Comparison of ENCODE assay signal across 8 mouse cellular contexts in the genomic region with DNA sequence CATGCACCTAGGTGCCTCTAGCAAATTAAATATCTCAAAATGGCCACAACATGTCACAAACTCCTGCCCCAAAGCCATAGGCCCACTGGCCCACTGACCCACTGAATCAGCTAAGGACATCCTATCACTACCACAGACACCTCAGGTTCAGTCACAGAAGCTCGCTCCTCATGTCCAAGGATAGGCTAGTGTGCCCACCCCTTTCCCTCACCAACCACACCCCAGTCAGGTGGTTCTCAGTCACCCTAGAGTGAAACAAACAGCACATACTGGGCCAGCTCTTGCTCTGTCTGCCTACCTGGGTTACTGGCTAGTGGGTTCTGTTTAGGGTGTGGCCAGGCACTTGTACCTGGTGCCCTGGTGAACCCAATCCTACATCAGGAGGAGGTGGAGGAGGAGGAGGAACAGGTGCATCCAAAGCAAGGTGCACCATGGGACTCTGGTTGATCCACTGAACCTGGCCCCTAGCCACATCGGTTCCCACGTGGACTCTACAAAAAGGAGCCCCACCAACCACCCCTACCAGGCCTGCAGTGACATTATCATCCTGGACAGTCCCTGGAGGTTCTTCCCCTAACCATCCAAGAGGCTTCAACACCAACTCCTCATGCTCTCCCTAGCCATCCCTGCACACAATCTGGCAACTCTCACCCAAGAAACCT. TPM values are rescaled to one million over a fixed set of nuclear protein-coding genes. Genes with fewer than 3 reads are reported as not detected.
DNase-seq lines count a peak whose midpoint lies in the region; ATAC-seq lines count a peak whose summit lies in the region.

No protein-coding gene starts in this region.

- peak overlapping the region; percentile 77 for H3K9ac ChIP-seq in kidney, embryonic 15.5 days
- H3K9ac ChIP-seq in embryonic facial prominence, embryonic 11.5 days (replicated peaks; ENCODE audit: low read length) = no peak overlapping the region
- H3K9ac ChIP-seq in hindbrain, embryonic 13.5 days = peak overlapping the region; percentile 86
- 0 out of 2 replicates have a peak overlapping the region, but pooled peaks have one; percentile 16 for H3K9ac ChIP-seq in midbrain, embryonic 14.5 days (replicated peaks; ENCODE audit: low read length)

- H3K4me3 ChIP-seq in kidney, embryonic 15.5 days (replicated peaks) = peak overlapping the region; percentile 72
- H3K4me3 ChIP-seq in embryonic facial prominence, embryonic 11.5 days (ENCODE audit: low read depth, low read length) = no peak overlapping the region
- H3K4me3 ChIP-seq in hindbrain, embryonic 13.5 days = peak overlapping the region; percentile 65
- no peak overlapping the region for H3K4me3 ChIP-seq in midbrain, embryonic 14.5 days (replicated peaks; ENCODE audit: low read depth, low read length)

- no peaks in the 10 kb centered on the region for H3K27me3 ChIP-seq in kidney, embryonic 15.5 days
- no peaks in the 10 kb centered on the region for H3K27me3 ChIP-seq in embryonic facial prominence, embryonic 11.5 days (ENCODE audit: control insufficient read depth, insufficient read depth, low read length)
- peaks cover 6% of the 10 kb centered on the region; the same call in 1 of the 2 replicates for H3K27me3 ChIP-seq in hindbrain, embryonic 13.5 days
- no peaks in the 10 kb centered on the region for H3K27me3 ChIP-seq in midbrain, embryonic 14.5 days (ENCODE audit: control insufficient read depth, insufficient read depth, low read length)

- 90% methylated on average over 3 of the region's 3 CpGs for WGBS in kidney, embryonic 15.5 days
- 90% methylated on average over 3 of the region's 3 CpGs for WGBS in embryonic facial prominence, embryonic 11.5 days
- WGBS in hindbrain, embryonic 13.5 days = 98% methylated on average over 3 of the region's 3 CpGs
- WGBS in midbrain, embryonic 14.5 days = 95% methylated on average over 3 of the region's 3 CpGs

- H3K9me3 ChIP-seq in kidney, embryonic 15.5 days (replicated peaks) = no peaks in the 10 kb centered on the region
- no peaks in the 10 kb centered on the region for H3K9me3 ChIP-seq in embryonic facial prominence, embryonic 11.5 days (replicated peaks; ENCODE audit: control insufficient read depth, low read length)
- H3K9me3 ChIP-seq in hindbrain, embryonic 13.5 days = no peaks in the 10 kb centered on the region
- no peaks in the 10 kb centered on the region for H3K9me3 ChIP-seq in midbrain, embryonic 14.5 days (ENCODE audit: control insufficient read depth, low read length)

- peaks cover 45% of the 10 kb centered on the region for H3K36me3 ChIP-seq in kidney, embryonic 15.5 days
- H3K36me3 ChIP-seq in embryonic facial prominence, embryonic 11.5 days (replicated peaks; ENCODE audit: control insufficient read depth, insufficient read depth, low read depth, low read length) = peaks cover 5% of the 10 kb centered on the region
- H3K36me3 ChIP-seq in hindbrain, embryonic 13.5 days = peaks cover 51% of the 10 kb centered on the region
- H3K36me3 ChIP-seq in midbrain, embryonic 14.5 days (ENCODE audit: control insufficient read depth, insufficient read depth, low read length) = peaks cover 47% of the 10 kb centered on the region

- H3K4me2 ChIP-seq in kidney, embryonic 15.5 days = peak overlapping the region; percentile 89
- H3K4me2 ChIP-seq in embryonic facial prominence, embryonic 11.5 days (ENCODE audit: low read depth, low read length) = peak overlapping the region; percentile 16; the same call in 1 of the 2 replicates
- peak overlapping the region; percentile 94 for H3K4me2 ChIP-seq in hindbrain, embryonic 13.5 days
- peak overlapping the region; percentile 85 for H3K4me2 ChIP-seq in midbrain, embryonic 14.5 days (ENCODE audit: low read length)

- H3K27ac ChIP-seq in kidney, embryonic 15.5 days = no peak overlapping the region
- H3K27ac ChIP-seq in embryonic facial prominence, embryonic 11.5 days (replicated peaks; ENCODE audit: low read depth, low read length) = no peak overlapping the region
- no peak overlapping the region for H3K27ac ChIP-seq in hindbrain, embryonic 13.5 days
- H3K27ac ChIP-seq in midbrain, embryonic 14.5 days (replicated peaks; ENCODE audit: low read depth, low read length) = no peak overlapping the region

- no peak for ATAC-seq in kidney, embryonic 15.5 days (replicated peaks; ENCODE audit: low FRiP score)
- no peak for ATAC-seq in embryonic facial prominence, embryonic 11.5 days (replicated peaks; ENCODE audit: insufficient number of reproducible peaks, low FRiP score, low TSS enrichment, low read depth)
- ATAC-seq in hindbrain, embryonic 13.5 days (ENCODE audit: low FRiP score) = no peak
- no peak for ATAC-seq in midbrain, embryonic 14.5 days (ENCODE audit: low FRiP score, low TSS enrichment)

- peaks cover 22% of the 10 kb centered on the region for H3K4me1 ChIP-seq in kidney, embryonic 15.5 days
- H3K4me1 ChIP-seq in embryonic facial prominence, embryonic 11.5 days (ENCODE audit: control insufficient read depth, insufficient read depth, low read length) = peaks cover 3% of the 10 kb centered on the region; the same call in 1 of the 2 replicates
- peaks cover 24% of the 10 kb centered on the region for H3K4me1 ChIP-seq in hindbrain, embryonic 13.5 days (replicated peaks)
- H3K4me1 ChIP-seq in midbrain, embryonic 14.5 days (ENCODE audit: control insufficient read depth, insufficient read depth, low read length) = peaks cover 9% of the 10 kb centered on the region

- DNase-seq in kidney, adult 8-10 months = no peak
- no peak for DNase-seq in embryonic facial prominence, embryonic 11.5 days (ENCODE audit: low spot score)
- DNase-seq in midbrain, embryonic 14.5 days = no peak
- DNase-seq in embryo, embryonic 9.5 days (ENCODE audit: extremely low spot score) = no peak
- DNase-seq in frontal cortex, postnatal 25 days (ENCODE audit: low spot score in 2 of 2) = no peak
- DNase-seq in cerebellum, postnatal 14 days = no peak

RNA-seq across cellular contexts. Expression of gene Ctsd, which starts 2.0 kb away (rescaled TPM):
- 294 and 312 TPM in 2 replicates for polyA plus RNA-seq in kidney, embryonic 15.5 days (2015; fragmentation: Nextera tagmentation; extraction: Ambion mirVana)
- polyA plus RNA-seq in embryonic facial prominence, embryonic 11.5 days (2014; fragmentation: Nextera tagmentation; extraction: Ambion mirVana) = 163 and 197 TPM in 2 replicates
- polyA plus RNA-seq in hindbrain, embryonic 13.5 days (2015; fragmentation: Nextera tagmentation; extraction: Ambion mirVana) = 270 and 293 TPM in 2 replicates
- polyA plus RNA-seq in midbrain, embryonic 14.5 days (2014; fragmentation: Nextera tagmentation; extraction: Ambion mirVana) = 208 and 229 TPM in 2 replicates

RNA-seq across cellular contexts. Expression of gene Gm49369, which starts 3.4 kb away (rescaled TPM):
- polyA plus RNA-seq in kidney, embryonic 15.5 days (2015; fragmentation: Nextera tagmentation; extraction: Ambion mirVana) = 1.2 and 2.5 TPM in 2 replicates
- 2.0 TPM in 1 of 2 replicates, not detected in the other for polyA plus RNA-seq in embryonic facial prominence, embryonic 11.5 days (2014; fragmentation: Nextera tagmentation; extraction: Ambion mirVana)
- polyA plus RNA-seq in hindbrain, embryonic 13.5 days (2015; fragmentation: Nextera tagmentation; extraction: Ambion mirVana) = 0.36 TPM in 1 of 2 replicates, not detected in the other
- polyA plus RNA-seq in midbrain, embryonic 14.5 days (2014; fragmentation: Nextera tagmentation; extraction: Ambion mirVana) = 1.8 TPM in 1 of 2 replicates, not detected in the other

RNA-seq across cellular contexts. Expression of gene Ifitm10, which starts 12.3 kb away (rescaled TPM):
- 1.8 and 2.3 TPM in 2 replicates for polyA plus RNA-seq in kidney, embryonic 15.5 days (2015; fragmentation: Nextera tagmentation; extraction: Ambion mirVana)
- 0.97 and 1.9 TPM in 2 replicates for polyA plus RNA-seq in embryonic facial prominence, embryonic 11.5 days (2014; fragmentation: Nextera tagmentation; extraction: Ambion mirVana)
- 2.3 and 2.6 TPM in 2 replicates for polyA plus RNA-seq in hindbrain, embryonic 13.5 days (2015; fragmentation: Nextera tagmentation; extraction: Ambion mirVana)
- polyA plus RNA-seq in midbrain, embryonic 14.5 days (2014; fragmentation: Nextera tagmentation; extraction: Ambion mirVana) = 3.9 and 6.1 TPM in 2 replicates

RNA-seq across cellular contexts. Expression of gene Syt8, which starts 48.8 kb away (rescaled TPM):
- 0.62 and 1.3 TPM in 2 replicates for polyA plus RNA-seq in kidney, embryonic 15.5 days (2015; fragmentation: Nextera tagmentation; extraction: Ambion mirVana)
- 0.52 TPM in 1 of 2 replicates, not detected in the other for polyA plus RNA-seq in embryonic facial prominence, embryonic 11.5 days (2014; fragmentation: Nextera tagmentation; extraction: Ambion mirVana)
- polyA plus RNA-seq in hindbrain, embryonic 13.5 days (2015; fragmentation: Nextera tagmentation; extraction: Ambion mirVana) = not detected in 2 replicates
- not detected in 2 replicates for polyA plus RNA-seq in midbrain, embryonic 14.5 days (2014; fragmentation: Nextera tagmentation; extraction: Ambion mirVana)

RNA-seq across cellular contexts. Expression of gene Tnni2, which starts 55.7 kb away (rescaled TPM):
- 19.0 and 45.8 TPM in 2 replicates for polyA plus RNA-seq in kidney, embryonic 15.5 days (2015; fragmentation: Nextera tagmentation; extraction: Ambion mirVana)
- 1.4 and 2.7 TPM in 2 replicates for polyA plus RNA-seq in embryonic facial prominence, embryonic 11.5 days (2014; fragmentation: Nextera tagmentation; extraction: Ambion mirVana)
- 1.4 and 1.8 TPM in 2 replicates for polyA plus RNA-seq in hindbrain, embryonic 13.5 days (2015; fragmentation: Nextera tagmentation; extraction: Ambion mirVana)
- polyA plus RNA-seq in midbrain, embryonic 14.5 days (2014; fragmentation: Nextera tagmentation; extraction: Ambion mirVana) = not detected in 2 replicates

Comparison
In these comparisons a context has a peak if more than half of its experiments do, and no peak if none do; other contexts are left out.
1. H3K4me2 ChIP-seq: peak in every context shown above with its lines; median percentile 94 in hindbrain, embryonic 13.5 days; 89 in kidney, embryonic 15.5 days; 85 in midbrain, embryonic 14.5 days; 16 in embryonic facial prominence, embryonic 11.5 days.
2. H3K4me3 ChIP-seq: peak in kidney, embryonic 15.5 days (single experiment) and hindbrain, embryonic 13.5 days (single experiment); none in embryonic facial prominence, embryonic 11.5 days (single experiment) and midbrain, embryonic 14.5 days (single experiment).